Mouse (Mus musculus) T-helper 1 cell (primary cell): ENCODE data around the gene Tmem151b.

Experiments used
- in situ Hi-C: fragments of 300-600 bp; cut with MboI, MseI; formaldehyde crosslinking; loops from one replicate; pipeline ENCODE4 v1.15.1; 2025; ENCODE audit warnings: high pct_unique_total_duplicates

Gene Tmem151b

DNA sequence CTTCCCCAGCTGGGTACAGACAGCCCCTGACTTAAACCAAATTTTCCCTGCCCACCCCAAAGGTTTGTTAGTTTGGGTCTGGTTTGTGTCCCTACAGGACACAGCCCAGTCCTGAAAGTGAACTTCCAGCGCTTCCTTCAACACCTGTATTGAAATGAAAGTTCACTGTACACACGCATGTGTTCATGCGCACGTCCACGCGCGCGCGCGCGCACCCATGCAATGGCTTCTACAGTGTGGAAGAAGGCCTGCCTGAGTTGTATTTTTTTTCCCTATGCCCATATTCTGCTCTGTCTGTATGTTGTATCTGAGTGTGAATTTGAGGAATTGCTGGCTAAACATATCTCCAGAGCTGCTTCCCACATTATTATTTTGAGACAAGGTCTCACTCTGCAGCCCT, 15.6 kb upstream of the Tmem151b start:
- in situ Hi-C loops: loop anchor here (10.0 to 25.0 kb wide), 2 partner anchors 600 to 1947 kb away; partner anchors contain the start of genes Ccnd3, Gtpbp2 and Taf8

DNA sequence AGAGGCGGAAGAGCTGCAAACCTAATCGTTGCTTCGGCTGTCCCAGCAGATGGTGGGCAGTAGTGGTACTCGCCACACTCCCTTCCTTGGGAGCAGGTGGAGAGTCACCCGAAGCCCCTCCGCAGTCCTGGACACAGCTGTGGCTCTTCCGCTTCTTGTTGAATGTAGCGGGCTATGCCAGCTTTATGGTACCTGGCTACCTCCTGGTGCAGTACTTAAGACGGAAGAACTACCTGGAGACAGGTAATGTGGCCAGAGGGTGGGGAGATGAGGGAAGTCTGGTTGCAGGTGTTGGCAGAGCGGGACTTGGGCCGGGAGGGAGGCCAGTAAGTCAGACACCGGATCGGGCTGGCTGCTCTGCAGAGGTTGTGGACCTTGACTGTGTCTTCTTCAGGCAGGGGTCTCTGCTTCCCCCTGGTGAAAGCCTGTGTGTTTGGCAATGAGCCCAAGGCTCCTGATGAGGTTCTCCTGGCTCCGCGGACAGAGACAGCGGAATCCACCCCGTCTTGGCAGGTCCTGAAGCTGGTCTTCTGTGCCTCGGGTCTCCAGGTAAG, 15.1 kb upstream of the Tmem151b start:
- in situ Hi-C loops: loop anchor here (10.0 to 25.0 kb wide), 2 partner anchors 600 to 1948 kb away; partner anchors contain the start of genes Ccnd3, Gtpbp2 and Taf8

DNA sequence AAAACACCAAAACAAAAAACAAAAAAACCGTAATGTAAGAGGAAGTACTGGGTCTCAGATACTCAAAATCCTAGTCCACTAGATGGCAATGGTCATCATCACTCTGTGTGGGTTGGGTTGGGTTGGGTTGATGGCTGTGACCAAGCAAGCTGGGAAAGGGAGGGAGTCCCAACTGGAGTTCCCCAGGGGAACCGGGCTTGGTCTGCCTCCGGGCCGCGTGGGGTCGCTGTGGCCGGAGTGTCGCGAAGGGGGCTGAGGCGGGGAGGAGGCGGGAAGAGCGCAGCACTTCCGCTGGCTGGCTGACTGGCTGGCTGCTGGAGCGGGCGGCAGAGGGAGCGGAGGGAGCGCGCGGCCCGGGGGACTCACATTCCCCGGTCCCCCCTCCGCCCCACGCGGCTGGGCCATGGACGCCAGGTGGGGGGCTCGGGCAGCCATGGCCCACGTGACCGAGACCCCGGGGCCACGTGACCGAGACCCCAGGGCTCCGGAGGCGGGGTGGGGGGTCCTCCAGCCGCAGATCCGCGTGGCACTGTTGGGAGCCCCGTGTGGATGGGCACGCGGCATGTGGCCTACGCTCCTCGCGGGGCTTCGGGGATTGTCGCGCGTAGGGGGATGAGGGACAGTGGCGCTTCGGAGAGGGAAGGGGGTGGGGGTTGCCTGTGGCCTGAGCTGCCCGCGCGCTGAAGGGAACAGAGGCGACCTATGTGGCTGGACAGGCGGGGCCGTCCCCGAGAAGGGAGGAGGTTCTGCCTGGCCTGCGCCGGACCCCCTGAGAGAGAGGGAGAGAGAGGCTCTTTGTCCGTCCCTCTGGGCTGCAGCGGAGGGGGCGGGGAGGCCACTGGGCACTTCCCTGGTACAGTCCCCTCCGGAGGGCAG, 14.4 kb upstream of the Tmem151b start, which contains the start of gene Slc35b2:
Gene Slc35b2, plus strand, starts transcription at position 220 of the 876 bp plus-strand sequence.
- in situ Hi-C loops: loop anchor here (10.0 to 25.0 kb wide), 2 partner anchors 601 to 1948 kb away; partner anchors contain the start of genes Ccnd3, Gtpbp2 and Taf8

DNA sequence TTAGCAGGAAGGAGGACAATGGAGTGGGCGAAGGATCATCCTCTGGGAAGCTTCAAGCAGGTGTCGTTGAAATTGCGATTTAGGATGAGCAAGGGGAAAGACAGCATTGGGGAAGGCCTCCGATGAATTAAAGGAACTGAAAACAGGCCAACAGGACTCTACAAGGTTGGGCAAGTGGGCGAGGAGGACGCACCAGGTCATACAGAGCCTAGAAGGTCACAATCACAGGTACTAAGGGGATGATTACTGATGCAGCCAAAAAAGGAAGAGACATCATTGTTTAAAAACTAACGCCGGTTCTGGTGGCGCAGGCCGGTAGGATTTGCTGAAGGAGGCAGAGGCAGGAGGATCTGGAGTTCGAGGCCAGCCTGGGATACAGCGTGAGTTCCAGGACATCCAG, 13.7 kb upstream of the Tmem151b start:
- in situ Hi-C loops: loop anchor here (10.0 to 25.0 kb wide), 2 partner anchors 602 to 1949 kb away; partner anchors contain the start of genes Ccnd3, Gtpbp2 and Taf8

DNA sequence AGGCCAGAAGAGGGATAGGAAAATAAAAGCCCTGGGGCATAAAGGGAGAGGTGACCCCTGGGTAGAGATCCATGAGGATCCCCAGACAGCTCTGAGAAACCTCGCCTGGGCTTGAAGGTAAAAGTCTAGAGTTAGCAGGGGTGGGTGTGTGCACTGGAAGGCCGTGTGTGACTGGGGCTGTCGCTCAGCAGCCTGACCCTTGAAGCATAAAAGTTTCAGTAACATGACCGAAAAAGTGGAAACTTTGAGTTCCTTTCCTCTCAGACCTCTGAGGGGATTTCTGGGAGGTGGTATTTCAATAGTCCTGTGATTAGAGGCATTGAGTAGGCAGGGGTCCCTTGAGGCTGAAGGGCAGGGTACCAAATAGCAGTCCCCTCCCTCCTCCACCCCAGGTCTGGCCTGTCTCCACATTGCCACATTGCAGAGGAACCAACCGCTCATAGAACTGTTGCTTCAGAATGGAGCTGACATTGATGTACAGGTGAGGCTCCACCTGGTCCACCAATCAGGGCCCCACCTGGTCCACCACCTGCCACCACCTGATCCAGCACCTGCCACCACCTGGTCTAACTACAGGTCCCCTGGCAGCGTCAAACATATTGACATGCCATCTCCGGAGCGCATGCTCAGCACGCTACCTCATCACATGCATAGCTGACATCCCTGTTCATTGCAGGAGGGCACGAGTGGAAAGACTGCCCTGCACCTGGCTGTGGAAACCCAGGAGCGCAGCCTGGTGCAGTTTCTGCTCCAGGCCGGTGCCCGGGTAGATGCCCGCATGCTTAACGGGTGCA, 10.5 kb upstream of the Tmem151b start:
- in situ Hi-C loops: loop anchor here (10.0 to 25.0 kb wide), 2 partner anchors 605 to 1952 kb away; partner anchors contain the start of genes Ccnd3, Gtpbp2 and Taf8

DNA sequence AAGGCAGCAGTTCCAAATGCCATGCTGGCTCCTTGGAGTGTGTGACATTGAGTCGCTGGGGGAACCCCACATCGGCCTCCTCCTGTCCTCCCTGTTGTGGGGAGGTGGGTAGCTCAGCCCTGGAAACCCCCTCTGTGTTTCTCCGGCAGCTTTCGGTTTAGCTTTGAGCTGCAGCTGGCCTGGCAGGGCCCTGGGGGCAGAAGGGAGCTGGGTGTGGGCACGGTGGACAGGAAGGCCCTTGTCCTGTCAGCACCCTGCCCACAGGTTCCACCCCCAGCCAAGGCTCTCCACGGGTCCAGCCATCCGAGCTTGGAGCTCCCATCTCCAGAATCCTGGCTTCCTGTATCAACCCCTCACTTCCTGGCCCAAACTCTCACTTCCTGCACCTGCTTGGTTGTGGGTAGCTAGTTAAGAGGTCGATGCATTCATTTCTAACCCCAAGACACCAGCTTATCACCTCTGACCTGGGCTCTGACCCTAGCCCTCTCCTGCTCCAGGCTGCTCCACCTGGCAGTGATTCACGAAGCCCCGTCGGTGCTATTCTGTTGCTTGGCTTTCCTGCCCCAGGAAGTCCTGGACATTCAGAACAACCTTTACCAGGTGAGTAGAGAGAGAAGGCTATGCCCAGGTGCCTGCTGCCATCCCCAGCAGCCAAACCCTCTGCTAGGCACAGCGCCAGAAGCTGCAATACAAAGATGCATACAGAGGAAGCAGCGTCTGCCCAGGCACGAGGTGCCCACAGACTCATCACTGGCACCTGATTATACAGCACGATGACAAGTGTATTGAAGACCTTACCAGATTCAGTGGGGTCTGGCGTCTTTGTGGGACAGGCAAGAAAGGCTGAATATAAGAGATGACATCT, 8.8 kb upstream of the Tmem151b start:
- in situ Hi-C loops: loop anchor here (25.0 kb wide), 1 partner anchor 1954 kb away; the partner anchor contains the start of genes Ccnd3 and Taf8

DNA sequence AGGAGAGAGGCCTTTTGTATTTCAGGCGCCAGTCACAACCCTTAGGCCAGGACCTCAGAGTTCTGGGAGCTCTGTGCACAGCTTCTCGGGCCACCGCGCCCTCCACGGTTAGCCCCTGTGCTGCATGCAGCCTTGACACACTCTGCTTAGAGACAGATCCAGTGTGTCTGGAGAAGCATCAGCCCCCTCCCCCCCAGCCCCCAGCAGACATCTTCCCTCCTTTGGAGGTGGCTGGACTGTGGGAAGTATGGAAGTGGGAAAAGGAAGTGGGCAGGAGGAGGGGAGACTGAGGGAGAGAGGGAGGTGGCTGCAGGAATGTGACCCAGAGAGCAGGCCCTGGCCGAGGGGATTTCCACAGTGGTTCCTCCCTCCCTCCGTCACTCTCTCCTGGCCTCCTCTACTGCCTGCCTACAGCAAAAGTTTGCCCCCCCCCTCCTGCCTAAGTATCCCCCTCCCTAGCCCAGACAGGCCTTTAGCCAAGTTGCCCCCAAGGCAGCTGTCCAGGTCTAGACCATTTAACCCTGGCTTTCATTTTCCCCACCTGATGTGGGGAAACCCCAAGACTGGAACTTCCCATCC, 7.9 kb upstream of the Tmem151b start:
- in situ Hi-C loops: loop anchor here (25.0 kb wide), 1 partner anchor 1955 kb away; the partner anchor contains the start of genes Ccnd3 and Taf8

DNA sequence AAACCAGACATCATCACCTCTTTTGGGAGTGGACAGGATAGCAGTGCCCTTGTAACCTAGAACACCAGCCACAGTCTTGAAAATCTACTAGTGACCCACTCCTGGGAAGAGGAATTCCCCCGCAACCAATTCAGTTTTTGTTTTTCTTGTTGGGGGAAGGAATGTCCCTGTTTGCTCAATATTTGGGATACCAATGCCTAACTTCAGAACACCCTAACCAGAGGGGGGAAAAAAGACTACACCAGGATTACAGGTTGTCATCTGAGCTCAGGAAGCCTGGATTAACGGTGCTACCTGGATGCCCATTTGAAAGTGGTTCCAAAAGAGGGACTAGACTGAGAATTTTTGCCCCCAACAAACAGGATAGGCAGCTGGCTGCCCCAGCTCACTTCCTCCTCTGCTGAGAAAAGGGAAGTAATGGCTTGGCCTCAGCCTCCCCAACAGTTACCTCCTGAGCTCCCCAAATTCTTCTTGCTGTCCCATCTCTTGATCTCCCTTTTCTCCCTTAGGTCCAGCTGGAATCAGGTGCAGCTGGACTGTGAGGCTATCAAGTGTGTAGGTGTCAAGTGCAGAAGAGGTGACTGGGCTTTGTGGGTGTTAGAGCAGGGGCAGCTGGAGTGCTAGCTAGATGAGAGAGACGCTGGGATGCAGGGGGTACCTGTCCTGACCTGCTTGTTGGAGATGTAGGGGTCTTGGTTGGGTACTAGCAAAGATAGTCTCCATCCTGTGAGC, 7.2 kb upstream of the Tmem151b start:
- in situ Hi-C loops: loop anchor here (25.0 kb wide), 1 partner anchor 1956 kb away; the partner anchor contains the start of genes Ccnd3 and Taf8

DNA sequence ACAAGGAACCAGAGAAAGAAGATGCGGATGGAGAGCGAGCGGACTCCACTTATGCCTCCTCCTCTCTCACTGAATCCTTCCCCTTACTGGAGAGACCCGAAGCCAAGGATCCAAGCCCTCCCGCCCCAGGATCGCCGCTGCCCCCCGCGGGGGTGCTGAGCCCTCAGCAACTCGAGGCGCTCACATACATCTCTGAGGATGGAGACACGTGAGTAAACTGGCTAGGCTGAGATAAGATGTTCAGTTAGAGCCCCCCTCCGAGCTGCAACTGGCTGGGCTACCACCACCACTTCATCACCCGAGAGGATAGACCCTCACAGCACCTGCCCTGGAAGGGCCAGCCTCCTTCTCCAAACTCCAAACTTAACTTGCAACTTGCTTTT, 6.6 kb upstream of the Tmem151b start:
- in situ Hi-C loops: loop anchor here (25.0 kb wide), 1 partner anchor 1956 kb away; the partner anchor contains the start of genes Ccnd3 and Taf8

DNA sequence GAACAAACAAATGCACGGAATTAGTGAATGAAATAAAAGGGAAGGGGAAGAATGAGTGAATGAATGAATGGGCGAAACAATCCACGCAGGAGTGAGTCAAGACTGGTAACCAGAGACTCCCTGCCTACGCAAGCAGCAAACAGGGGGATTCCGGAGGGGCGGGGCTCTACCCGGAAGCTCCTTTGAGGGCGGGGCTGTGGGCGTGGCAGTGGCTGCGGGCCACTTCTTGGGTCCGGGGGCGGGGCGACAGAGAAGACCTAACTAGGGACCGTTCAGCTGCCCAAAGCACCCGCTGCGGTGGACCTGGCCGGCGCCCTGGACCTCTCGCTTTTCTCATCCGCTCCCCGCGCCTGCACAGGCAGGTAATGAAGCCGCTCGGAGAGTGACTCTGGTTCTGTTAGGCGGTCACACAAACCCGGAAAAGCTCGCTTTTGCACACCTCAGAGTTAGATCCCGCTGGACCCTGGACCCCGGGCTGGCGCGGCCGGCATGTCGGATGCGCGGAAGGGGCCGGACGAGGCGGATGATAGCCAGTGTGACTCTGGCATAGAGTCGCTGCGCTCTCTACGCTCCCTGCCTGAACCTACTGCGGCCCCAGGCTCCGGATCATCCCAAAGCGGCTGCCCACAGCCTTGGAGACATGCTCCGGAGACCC, 6.1 kb upstream of the Tmem151b start, which contains the start of gene Nfkbie:
Gene Nfkbie, plus strand, starts transcription at position 252 of the 655 bp plus-strand sequence.
- in situ Hi-C loops: loop anchor here (25.0 kb wide), 1 partner anchor 1957 kb away; the partner anchor contains the start of genes Ccnd3 and Taf8

DNA sequence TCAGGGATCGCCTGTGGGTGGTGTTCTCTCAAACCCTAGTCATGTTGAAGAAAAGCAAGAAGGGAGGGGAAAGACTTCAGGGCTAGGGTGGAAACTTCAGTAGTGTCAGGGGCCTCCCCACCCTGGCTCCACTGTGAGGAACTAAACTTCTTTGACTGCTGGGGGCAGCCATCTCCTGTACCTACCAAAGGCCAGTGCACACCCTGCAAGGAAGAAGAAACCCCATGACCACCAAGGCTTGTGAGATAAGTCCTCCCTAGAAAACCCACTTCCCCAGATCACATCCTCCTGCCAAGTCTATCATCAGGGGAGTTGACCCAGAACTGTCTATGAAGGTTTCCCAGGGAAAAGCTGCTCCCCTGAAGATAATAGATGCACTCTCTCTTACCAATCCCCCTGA, 4.9 kb upstream of the Tmem151b start:
- in situ Hi-C loops: loop anchor here (5.0 to 25.0 kb wide), 2 partner anchors 77 to 1958 kb away; partner anchors contain the start of genes Ccnd3, Spats1 and Taf8

DNA sequence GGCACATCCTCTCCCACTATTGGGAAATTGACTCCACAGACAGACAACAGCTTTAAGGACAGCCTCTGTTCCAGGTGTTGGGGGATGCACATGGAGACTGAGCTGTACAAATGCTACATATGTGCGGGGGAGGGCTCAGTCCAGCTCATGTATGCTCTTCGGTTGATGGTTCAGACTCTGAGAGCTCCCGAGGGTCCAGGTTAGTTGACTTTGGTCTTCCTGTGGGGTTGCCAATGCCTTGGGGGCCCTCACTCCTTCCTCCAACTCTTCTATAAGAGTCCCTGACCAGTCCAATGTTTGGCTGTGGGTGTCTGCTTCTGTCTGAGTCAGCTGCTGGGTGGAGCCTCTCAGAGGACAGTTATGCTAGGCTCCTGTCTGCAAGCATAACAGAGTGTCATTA, 3.6 kb upstream of the Tmem151b start:
- in situ Hi-C loops: loop anchor here (5.0 to 25.0 kb wide), 2 partner anchors 76 to 1959 kb away; partner anchors contain the start of genes Ccnd3, Spats1 and Taf8

DNA sequence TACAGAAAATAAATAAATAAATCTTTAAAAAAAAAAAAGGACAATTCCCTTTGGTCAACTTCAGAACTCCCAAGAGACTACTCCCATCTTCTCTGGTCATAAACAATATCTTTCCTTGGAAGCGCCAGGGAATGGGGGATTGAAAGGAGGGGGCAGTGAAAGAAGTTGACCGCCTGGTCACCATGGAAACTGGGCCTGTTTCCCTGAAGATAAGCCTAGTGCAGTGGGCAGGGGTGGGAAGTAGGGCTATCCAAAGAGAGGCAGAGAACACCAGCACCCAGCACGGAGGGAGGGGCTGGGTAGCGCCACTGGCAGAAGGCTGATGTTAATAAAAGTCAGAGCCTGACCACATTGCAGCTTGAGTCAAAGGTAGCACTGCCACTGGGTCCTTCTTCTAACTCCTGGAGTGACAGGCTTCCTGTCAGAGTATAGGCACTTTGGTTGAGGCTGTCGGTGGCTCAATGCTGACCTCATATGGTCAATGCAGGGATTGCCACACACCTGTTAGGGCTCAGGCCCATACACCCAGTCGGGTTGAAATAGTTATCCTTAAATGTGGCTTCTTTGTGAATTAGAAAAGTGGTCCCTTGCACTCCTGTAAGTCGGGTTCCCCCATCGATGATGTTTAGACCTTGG, 2.5 kb upstream of the Tmem151b start:
- in situ Hi-C loops: loop anchor here (5.0 to 25.0 kb wide), 2 partner anchors 75 to 1960 kb away; partner anchors contain the start of genes Ccnd3, Spats1 and Taf8

DNA sequence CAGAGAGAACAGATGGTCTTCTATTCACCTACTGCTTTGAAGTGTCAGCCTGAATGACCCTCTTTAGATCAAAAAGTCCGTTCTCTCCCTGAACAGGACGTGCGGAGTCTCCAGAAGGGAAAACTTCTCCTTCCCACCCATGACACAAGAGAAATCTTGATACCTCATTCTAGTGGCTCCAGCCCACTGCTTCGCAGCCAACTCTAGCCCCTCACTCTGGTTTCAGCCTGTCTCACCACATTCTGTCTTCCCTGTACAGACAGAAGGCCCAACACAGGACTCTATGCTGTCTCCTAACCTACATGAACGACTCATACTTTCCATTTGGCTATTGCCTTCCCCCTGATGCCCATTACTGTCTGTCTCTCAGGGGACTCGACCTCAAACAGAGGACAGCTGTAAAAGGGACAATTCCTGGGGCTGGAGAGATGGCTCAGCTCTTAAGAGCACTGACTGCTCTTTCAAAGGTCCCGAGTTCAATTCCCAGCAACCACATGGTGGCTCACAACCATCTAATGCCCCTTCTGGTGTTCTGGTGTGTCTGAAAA, 1.8 kb upstream of the Tmem151b start:
- in situ Hi-C loops: loop anchor here (5.0 to 25.0 kb wide), 2 partner anchors 74 to 1961 kb away; partner anchors contain the start of genes Ccnd3, Spats1 and Taf8

DNA sequence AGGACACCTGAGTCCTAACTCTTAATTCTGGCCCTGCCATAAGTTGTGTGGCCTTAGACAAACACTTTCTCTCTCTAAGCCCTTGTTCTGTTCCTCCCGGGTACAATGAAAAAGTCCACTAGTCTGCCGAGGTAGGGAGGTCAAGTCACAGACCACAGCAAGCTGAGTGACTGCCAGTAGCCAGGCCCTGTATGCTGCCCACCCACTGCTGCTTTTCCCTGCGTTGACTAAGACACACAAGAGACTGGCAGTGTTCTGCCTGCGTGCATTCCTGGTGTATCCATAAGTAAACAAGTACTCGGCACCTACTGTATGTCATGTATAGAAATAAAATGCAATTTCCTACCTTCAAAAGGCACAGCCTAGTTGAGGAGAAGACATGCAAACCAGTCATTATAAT, 776 bp upstream of the Tmem151b start:
- in situ Hi-C loops: loop anchor here (5.0 to 25.0 kb wide), 2 partner anchors 73 to 1962 kb away; partner anchors contain the start of genes Ccnd3, Spats1 and Taf8

DNA sequence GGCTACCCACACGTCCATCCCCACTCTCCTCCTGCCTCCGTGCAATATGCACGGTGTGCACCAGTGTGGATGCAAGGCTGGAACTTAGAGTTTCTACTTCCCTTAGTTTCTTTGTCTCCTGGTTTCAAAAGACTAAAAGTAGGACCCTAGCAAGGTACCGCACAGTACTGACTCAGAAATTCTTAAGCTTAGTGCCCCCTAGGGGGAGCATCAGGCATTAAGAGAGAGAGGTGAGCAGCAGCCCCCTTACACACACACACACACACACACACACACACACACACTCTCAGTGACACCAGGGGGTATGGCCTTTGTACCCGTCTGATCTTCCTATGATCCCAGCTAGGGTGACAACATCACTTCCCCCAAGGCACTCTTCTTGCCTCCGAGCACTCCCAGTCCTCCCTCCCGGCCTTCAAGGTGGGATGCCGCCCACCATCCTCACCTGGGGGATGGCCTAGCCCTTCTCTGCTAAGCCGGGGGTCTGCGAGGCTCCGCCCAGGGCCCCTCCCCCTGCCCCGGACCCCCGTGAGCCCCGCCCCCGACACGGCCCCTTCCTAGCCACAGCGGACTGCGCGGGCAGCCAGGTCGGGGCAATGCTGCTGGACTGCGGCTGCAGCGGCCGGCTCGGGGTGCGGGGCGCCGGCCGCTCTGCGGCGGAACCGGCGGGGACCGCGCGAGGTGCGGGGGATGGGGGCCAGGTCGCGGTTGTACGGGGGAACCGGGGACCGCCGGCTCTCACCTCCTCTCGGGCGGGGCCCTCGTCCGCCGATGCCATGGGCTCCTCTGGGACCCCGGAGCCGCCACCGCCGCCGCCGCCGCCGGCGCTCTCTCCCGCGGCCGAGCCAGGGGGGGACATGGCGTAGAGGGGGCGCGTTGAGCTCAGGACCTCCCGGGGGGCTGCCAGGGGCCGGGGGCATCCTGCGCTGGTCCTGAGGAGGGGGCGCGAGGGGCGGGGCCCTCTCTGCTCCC, 650 bp downstream of the Tmem151b start:
- in situ Hi-C loops: no loop called here
